16 mouse cellular contexts compared by ENCODE assay signal in the genomic region with DNA sequence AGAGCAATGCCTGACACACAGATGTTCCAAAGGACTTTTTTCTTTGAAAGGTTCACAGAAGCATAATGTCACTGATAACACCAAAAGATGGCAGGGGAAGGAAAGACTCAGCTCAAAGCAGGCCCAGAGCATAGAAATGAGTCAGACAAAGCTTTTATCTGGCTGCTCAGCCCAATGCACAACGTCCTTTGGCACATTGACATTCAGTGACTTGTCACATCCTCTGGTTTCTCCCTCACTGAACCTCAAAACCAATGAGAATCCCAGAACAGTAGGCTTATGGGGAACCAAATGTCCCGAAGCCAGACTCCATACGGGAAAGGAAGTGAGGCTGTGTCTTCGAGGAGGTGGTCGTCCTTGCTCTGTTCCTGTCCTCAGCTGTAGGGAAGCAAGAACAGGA.
"Had no signal": no experiment of that assay in that cellular context is flagged by ENCODE, and none has a peak within 500 bp of the region (broad histone marks: within the 10 kb centered on the region; RNA-seq: fewer than 3 reads in every experiment).

No protein-coding gene starts in this region.

- H3K4me3 ChIP-seq: liver, embryonic 15.5 days; midbrain, embryonic 10.5 days; neural tube, embryonic 13.5 days had no signal

- H3K4me2 ChIP-seq: liver, embryonic 11.5 days; liver, embryonic 15.5 days; lung, embryonic 14.5 days; neural tube, embryonic 13.5 days had no signal

- H3K9ac ChIP-seq: liver, embryonic 15.5 days; lung, embryonic 14.5 days; neural tube, embryonic 13.5 days had no signal

- H3K27me3 ChIP-seq: liver, embryonic 15.5 days; neural tube, embryonic 13.5 days had no signal

- DNase-seq: kidney, adult 8-10 months; kidney, postnatal 25 days; left cerebral cortex, postnatal 4 days; lung, embryonic 14.5 days; lung, postnatal 10 days; lung, postnatal 4 days; retina, postnatal 1 day; right cerebral cortex, postnatal 4 days; spleen, adult 18-20 months; thymus, adult 2 months; thymus, postnatal 25 days had no signal

- ATAC-seq: midbrain, embryonic 16.5 days had no signal

- H3K4me1 ChIP-seq: liver, embryonic 15.5 days; neural tube, embryonic 13.5 days had no signal

- H3K36me3 ChIP-seq: liver, embryonic 15.5 days; midbrain, embryonic 10.5 days; neural tube, embryonic 13.5 days had no signal

- H3K9me3 ChIP-seq: liver, embryonic 15.5 days; midbrain, embryonic 10.5 days; neural tube, embryonic 13.5 days had no signal

- H3K27ac ChIP-seq: liver, embryonic 15.5 days; midbrain, embryonic 10.5 days; neural tube, embryonic 13.5 days had no signal
